Mouse (Mus musculus) hindbrain, embryonic 10.5 days (tissue): ENCODE measurements around the gene Nsun6. TPM values are rescaled to one million over a fixed set of nuclear protein-coding genes. Genes with fewer than 3 reads are reported as not detected.

Experiments
- DNase-seq: peaks from one replicate; pipeline ENCODE4 v3.0.0-alpha.2; 2017; ENCODE audit warnings: low spot score
- H3K27ac ChIP-seq: fragments of 300-500 bp; sonication (generic); 2 replicates; pipeline ENCODE4 v1.5.1; 2016; ENCODE audit warnings: mild to moderate bottlenecking, moderate library complexity
- H3K27me3 ChIP-seq: fragments of 300-500 bp; sonication (generic); 2 replicates; pipeline ENCODE4 v1.6.1; 2016; ENCODE audit warnings: mild to moderate bottlenecking; ENCODE audit not compliant: poor library complexity, insufficient read depth, severe bottlenecking
- H3K36me3 ChIP-seq: fragments of 300-500 bp; sonication (generic); 2 replicates; pipeline ENCODE4 v1.6.1; 2016; ENCODE audit warnings: mild to moderate bottlenecking, moderate library complexity
- H3K4me1 ChIP-seq: fragments of 300-500 bp; sonication (generic); replicated peaks from 2 replicates; pipeline ENCODE4 v1.6.1; 2016; ENCODE audit warnings: mild to moderate bottlenecking
- H3K4me3 ChIP-seq: fragments of 300-500 bp; sonication (generic); 2 replicates; pipeline ENCODE4 v1.5.1; 2016; ENCODE audit warnings: mild to moderate bottlenecking, moderate library complexity
- H3K9me3 ChIP-seq: fragments of 300-500 bp; sonication (generic); 2 replicates; pipeline ENCODE4 v1.6.1; 2016; ENCODE audit warnings: mild to moderate bottlenecking, moderate library complexity
- WGBS: fragments of 180-500 bp; shearing (Covaris S2); methylation state at CpG from one replicate; pipeline ENCODE4 v1.1.7; 2016; 5-methylcytosine and 5-hydroxymethylcytosine counted together
- polyA plus RNA-seq: library from polyadenylated mRNA; unstranded; fragments of >200 nt; fragmentation: Nextera tagmentation; extraction: Ambion mirVana; gene quantifications from 2 replicates; pipeline ENCODE4 v1.2.1, GENCODE M21; 2016

Nsun6 gene
- 12.8 and 14.7 TPM in 2 replicates for polyA plus RNA-seq

DNA sequence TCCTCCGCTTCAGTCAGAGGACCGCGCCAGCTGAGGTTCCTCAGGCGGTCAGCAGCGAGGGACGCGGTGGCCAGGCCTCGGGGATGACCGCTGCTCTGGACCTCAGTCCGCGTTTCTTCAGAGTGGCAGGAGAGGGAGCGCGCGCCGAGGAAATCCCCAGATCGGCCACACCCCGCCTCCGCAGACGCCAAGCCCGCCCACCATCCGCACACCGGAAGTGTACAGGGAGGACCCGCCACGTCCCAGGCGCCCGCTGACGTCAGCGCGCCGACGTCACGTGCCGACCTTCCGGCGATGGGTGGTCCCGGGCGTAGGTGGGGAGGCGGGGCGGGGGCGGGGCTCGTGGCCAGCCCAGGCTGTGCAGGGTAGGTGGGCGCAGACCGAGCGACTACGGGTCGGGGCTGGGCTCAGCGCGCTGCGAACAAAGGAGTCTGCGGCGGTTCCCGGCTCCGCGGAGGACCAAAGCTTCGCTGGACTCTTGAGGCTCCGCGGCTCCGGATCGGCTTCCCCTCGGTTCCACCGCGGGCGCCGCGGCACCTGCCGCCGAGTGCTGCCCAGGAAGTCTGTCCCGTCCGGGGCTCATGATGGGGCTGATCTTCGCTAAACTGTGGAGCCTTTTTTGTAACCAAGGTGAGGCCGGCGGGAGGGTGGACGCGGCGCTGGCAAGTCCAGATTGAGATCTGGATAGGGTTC, at the start of gene Nsun6:
Nsun6 (minus strand) TSS at position 125 of the 693 bp plus-strand sequence.
- H3K4me1 ChIP-seq = peaks cover 15% of the 10 kb centered on the region
- H3K4me3 ChIP-seq = peak within 1 kb of the TSS; percentile 85
- no peaks in the 10 kb centered on the region for H3K27me3 ChIP-seq
- DNase-seq = peak; percentile 99
- no peaks in the 10 kb centered on the region for H3K9me3 ChIP-seq
- under 1% methylated on average over 75 of the region's 75 CpGs for WGBS
- peak within 1 kb of the TSS; percentile 99 for H3K27ac ChIP-seq
- H3K36me3 ChIP-seq = peaks cover 17% of the 10 kb centered on the region

- Histone ChIP-seq H3K4me3 (no peak overlapping the region), H3K9me3 (no peaks in the 10 kb centered on the region), H3K27me3 (no peaks in the 10 kb centered on the region), H3K4me1 (no peaks in the 10 kb centered on the region), H3K27ac (no peak overlapping the region), H3K36me3 (no peaks in the 10 kb centered on the region)
- WGBS = 75% methylated on average over 1 of the region's 1 CpGs
- DNase-seq = no peak
Measured at GRCm38 (mm10) chr2:15104386-15104785, 49.5 kb upstream of the Nsun6 start.

DNA sequence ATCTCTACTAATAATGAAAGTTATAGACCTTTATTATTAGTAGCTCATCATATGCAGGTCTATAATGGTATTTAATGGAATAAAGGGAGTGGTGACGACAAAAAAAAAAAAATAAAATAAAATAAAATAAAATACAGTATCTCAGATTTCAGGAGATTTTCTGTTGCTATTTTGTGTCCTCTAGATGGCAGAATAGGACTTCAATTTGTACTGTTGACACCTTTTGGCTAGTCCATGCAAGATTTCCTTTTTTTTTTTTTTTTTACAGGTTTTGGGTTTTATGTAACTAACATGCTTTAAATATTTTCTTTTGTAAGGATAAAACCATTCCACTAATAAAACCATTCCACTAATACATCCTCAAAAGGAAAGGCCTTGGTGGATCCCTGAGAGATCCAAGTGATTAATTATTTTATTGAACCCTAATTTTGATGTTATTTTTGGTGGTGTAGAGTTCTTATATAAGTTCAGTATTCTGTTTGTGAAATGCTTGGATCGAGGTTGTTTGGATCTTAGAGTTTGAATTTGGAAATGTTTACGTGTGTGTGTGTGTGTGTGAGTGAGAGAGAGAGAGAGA, 41.7 kb upstream of the Nsun6 start:
- H3K4me1 ChIP-seq = no peaks in the 10 kb centered on the region
- no peak for DNase-seq
- H3K27ac ChIP-seq = no peak overlapping the region
- H3K27me3 ChIP-seq = no peaks in the 10 kb centered on the region
- no peaks in the 10 kb centered on the region for H3K9me3 ChIP-seq
- H3K4me3 ChIP-seq = no peak overlapping the region
- 72% methylated on average over 3 of the region's 3 CpGs for WGBS
- no peaks in the 10 kb centered on the region for H3K36me3 ChIP-seq

- Histone ChIP-seq H3K4me3 (no peak overlapping the region), H3K36me3 (peaks cover 24% of the 10 kb centered on the region), H3K27ac (no peak overlapping the region), H3K9me3 (peaks cover 5% of the 10 kb centered on the region; the same call in 1 of the 2 replicates), H3K4me1 (no peaks in the 10 kb centered on the region), H3K27me3 (no peaks in the 10 kb centered on the region)
- no peak for DNase-seq
- WGBS = 85% methylated on average over 1 of the region's 1 CpGs
Measured at GRCm38 (mm10) chr2:15087308-15087707, 32.4 kb upstream of the Nsun6 start.

GRCm38 (mm10) chr2:15083702-15084101, 28.8 kb upstream of the Nsun6 start:
- 94% methylated on average over 2 of the region's 2 CpGs for WGBS
- no peaks in the 10 kb centered on the region for H3K4me1 ChIP-seq
- no peak overlapping the region for H3K4me3 ChIP-seq
- H3K27me3 ChIP-seq = no peaks in the 10 kb centered on the region
- H3K36me3 ChIP-seq = peaks cover 60% of the 10 kb centered on the region
- no peak for DNase-seq
- H3K9me3 ChIP-seq = peaks cover 5% of the 10 kb centered on the region; the same call in 1 of the 2 replicates
- no peak overlapping the region for H3K27ac ChIP-seq

- H3K27me3 ChIP-seq = no peaks in the 10 kb centered on the region
- H3K36me3 ChIP-seq = peaks cover 71% of the 10 kb centered on the region
- no peak overlapping the region for H3K27ac ChIP-seq
- DNase-seq = no peak
- no peaks in the 10 kb centered on the region for H3K9me3 ChIP-seq
- H3K4me3 ChIP-seq = no peak overlapping the region
- WGBS = 80% methylated on average over 5 of the region's 5 CpGs
- H3K4me1 ChIP-seq = peaks cover 3% of the 10 kb centered on the region
Measured at GRCm38 (mm10) chr2:15067091-15067490, 12.2 kb upstream of the Nsun6 start.

DNA sequence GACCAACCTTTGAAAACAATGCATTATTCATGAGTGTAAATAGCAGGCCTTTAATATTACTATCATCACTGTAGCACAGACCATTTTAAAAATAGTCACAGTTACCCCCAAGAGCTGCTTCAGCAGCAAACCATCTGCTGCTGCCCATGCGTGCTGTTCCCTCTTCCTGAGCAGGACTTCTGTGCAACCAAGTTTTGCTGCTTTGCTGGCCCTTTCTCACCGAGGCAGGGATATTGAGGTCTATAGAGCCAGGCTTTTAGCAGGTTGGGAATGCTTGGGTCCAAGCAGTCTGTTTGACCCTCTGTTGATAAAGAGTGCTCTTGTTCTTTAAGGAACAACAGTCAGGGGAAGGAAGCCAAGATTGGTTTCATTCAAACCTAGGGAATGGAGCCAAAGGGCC, 10.6 kb upstream of the Nsun6 start:
- Histone ChIP-seq H3K4me1 (peaks cover 3% of the 10 kb centered on the region), H3K27ac (no peak overlapping the region), H3K36me3 (peaks cover 66% of the 10 kb centered on the region), H3K9me3 (no peaks in the 10 kb centered on the region), H3K27me3 (no peaks in the 10 kb centered on the region), H3K4me3 (no peak overlapping the region)
- no peak for DNase-seq
- WGBS = 90% methylated on average over 2 of the region's 2 CpGs

- H3K4me1 ChIP-seq = peaks cover 3% of the 10 kb centered on the region
- H3K4me3 ChIP-seq = no peak overlapping the region
- H3K36me3 ChIP-seq = peaks cover 57% of the 10 kb centered on the region
- WGBS = 75% methylated on average over 7 of the region's 7 CpGs
- no peaks in the 10 kb centered on the region for H3K9me3 ChIP-seq
- H3K27me3 ChIP-seq = no peaks in the 10 kb centered on the region
- H3K27ac ChIP-seq = no peak overlapping the region
- no peak for DNase-seq
Measured at GRCm38 (mm10) chr2:15064380-15065269, 9.8 kb upstream of the Nsun6 start.

- no peaks in the 10 kb centered on the region for H3K27me3 ChIP-seq
- H3K4me1 ChIP-seq = peaks cover 3% of the 10 kb centered on the region
- H3K27ac ChIP-seq = no peak overlapping the region
- no peaks in the 10 kb centered on the region for H3K9me3 ChIP-seq
- no peak for DNase-seq
- 80% methylated on average over 1 of the region's 1 CpGs for WGBS
- H3K4me3 ChIP-seq = no peak overlapping the region
- peaks cover 53% of the 10 kb centered on the region for H3K36me3 ChIP-seq
Measured at GRCm38 (mm10) chr2:15063815-15064214, 8.9 kb upstream of the Nsun6 start.

DNA sequence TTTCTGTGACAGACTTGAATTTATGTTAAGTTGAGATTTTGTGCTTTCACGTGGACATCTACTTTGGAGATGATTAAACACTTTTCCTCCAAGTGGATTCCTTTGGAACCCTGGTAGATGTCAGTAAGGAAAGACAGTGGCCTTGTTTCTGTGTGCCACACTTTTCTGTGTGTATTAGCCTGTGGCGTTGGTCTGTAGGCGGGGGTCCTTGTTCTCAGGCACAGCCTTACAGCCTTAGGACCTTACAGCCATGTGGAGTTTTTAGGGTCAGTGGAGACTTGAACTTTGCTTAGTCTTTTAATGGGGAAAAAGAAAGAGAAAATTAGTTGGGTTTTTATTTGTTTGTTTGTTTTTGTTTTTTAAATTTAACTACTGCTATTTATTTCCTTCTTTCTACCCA, 6.0 kb upstream of the Nsun6 start:
- WGBS = 87% methylated on average over 3 of the region's 3 CpGs
- Histone ChIP-seq H3K4me1 (peaks cover 14% of the 10 kb centered on the region), H3K4me3 (no peak overlapping the region), H3K9me3 (no peaks in the 10 kb centered on the region), H3K36me3 (peaks cover 45% of the 10 kb centered on the region), H3K27ac (no peak overlapping the region), H3K27me3 (no peaks in the 10 kb centered on the region)
- no peak for DNase-seq

- Histone ChIP-seq H3K4me3 (no peak overlapping the region), H3K36me3 (peaks cover 36% of the 10 kb centered on the region), H3K27me3 (no peaks in the 10 kb centered on the region), H3K27ac (no peak overlapping the region), H3K9me3 (no peaks in the 10 kb centered on the region), H3K4me1 (peaks cover 15% of the 10 kb centered on the region)
- DNase-seq = no peak
- WGBS = 93% methylated on average over 5 of the region's 5 CpGs
Measured at GRCm38 (mm10) chr2:15058227-15058626, 3.4 kb upstream of the Nsun6 start.

GRCm38 (mm10) chr2:15055741-15056151, 877 bp upstream of the Nsun6 start:
- Histone ChIP-seq H3K9me3 (no peaks in the 10 kb centered on the region), H3K4me3 (peak overlapping the region; percentile 85), H3K27ac (peak overlapping the region; percentile 99), H3K4me1 (peaks cover 15% of the 10 kb centered on the region), H3K36me3 (peaks cover 19% of the 10 kb centered on the region), H3K27me3 (no peaks in the 10 kb centered on the region)
- WGBS = 1% methylated on average over 15 of the region's 15 CpGs
- DNase-seq = no peak

DNA sequence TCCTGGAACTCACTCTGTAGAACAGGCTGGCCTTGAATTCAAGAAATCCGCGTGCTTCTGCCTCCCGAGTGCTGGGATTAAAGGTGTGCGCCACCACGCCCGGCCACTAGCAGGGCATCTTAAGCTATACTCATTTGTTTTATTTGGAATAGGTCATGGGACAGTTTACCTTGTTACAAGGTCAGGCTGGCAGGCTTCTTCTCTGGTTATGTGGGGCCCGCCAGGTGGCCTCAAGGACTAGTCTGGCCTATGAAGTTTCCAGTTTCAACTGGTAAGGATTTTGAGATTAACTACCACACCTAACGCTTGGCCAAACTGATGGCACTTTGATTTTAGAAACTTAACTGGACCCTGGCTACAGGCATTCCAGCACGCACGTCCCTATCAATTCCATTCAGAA, 373 bp downstream of the Nsun6 start:
- H3K9me3 ChIP-seq = no peaks in the 10 kb centered on the region
- peaks cover 18% of the 10 kb centered on the region for H3K4me1 ChIP-seq
- peak overlapping the region; percentile 85 for H3K4me3 ChIP-seq
- WGBS = 23% methylated on average over 10 of the region's 10 CpGs
- DNase-seq = no peak
- H3K36me3 ChIP-seq = peaks cover 17% of the 10 kb centered on the region
- peak overlapping the region; percentile 99 for H3K27ac ChIP-seq
- H3K27me3 ChIP-seq = no peaks in the 10 kb centered on the region
